In the genomic region with DNA sequence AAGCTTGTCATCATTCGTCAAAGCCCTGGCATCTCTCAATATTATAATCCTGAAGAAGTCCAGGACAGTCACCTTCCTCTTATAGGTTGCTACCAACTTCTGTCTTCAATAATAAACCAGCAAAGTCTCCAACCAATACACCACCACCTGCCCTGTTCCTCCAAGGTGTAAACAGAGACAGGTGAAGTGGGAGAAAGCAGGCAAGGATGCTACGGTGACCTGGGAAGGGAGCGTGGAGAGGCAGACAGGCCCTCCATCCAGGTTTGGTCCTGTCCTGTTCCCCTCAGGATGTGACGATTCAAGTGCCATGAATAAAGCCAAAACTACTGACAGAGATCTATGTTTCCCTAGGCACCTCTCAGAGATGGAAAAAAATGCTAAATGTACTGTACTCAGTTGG, we compare ENCODE assay signal across 34 mouse cellular contexts. TPM values are rescaled to one million over a fixed set of nuclear protein-coding genes. Genes with fewer than 3 reads are reported as not detected.
"Had no signal": no experiment of that assay in that cellular context is flagged by ENCODE, and none has a peak within 500 bp of the region (broad histone marks: within the 10 kb centered on the region; RNA-seq: fewer than 3 reads in every experiment).

No protein-coding gene starts in this region.

- H3K36me3 ChIP-seq: heart, embryonic 12.5 days; heart, embryonic 13.5 days; heart, embryonic 15.5 days; hindbrain, embryonic 10.5 days; hindbrain, embryonic 12.5 days; hindbrain, embryonic 13.5 days; hindbrain, embryonic 15.5 days; intestine, embryonic 15.5 days; kidney, embryonic 15.5 days had no signal

- H3K27me3 ChIP-seq: heart, embryonic 15.5 days; hindbrain, embryonic 12.5 days; hindbrain, embryonic 15.5 days; intestine, embryonic 15.5 days; kidney, embryonic 15.5 days had no signal

- H3K4me2 ChIP-seq: heart, embryonic 11.5 days; heart, embryonic 12.5 days; heart, embryonic 13.5 days; heart, embryonic 15.5 days; hindbrain, embryonic 12.5 days; hindbrain, embryonic 13.5 days; hindbrain, embryonic 14.5 days; hindbrain, embryonic 15.5 days; intestine, embryonic 15.5 days; kidney, embryonic 15.5 days had no signal

- H3K4me1 ChIP-seq: heart, embryonic 12.5 days; heart, embryonic 13.5 days; heart, embryonic 15.5 days; hindbrain, embryonic 10.5 days; hindbrain, embryonic 12.5 days; hindbrain, embryonic 13.5 days; hindbrain, embryonic 15.5 days; intestine, embryonic 15.5 days; kidney, embryonic 15.5 days had no signal

- ATAC-seq: hindbrain, embryonic 16.5 days; hindbrain, postnatal 0 days; inflammation-experienced regulatory T-cells, adult 6 months; intestine, embryonic 15.5 days; intestine, embryonic 16.5 days; intestine, postnatal 0 days had no signal

- H3K9me3 ChIP-seq: heart, embryonic 12.5 days; heart, embryonic 13.5 days; heart, embryonic 15.5 days; hindbrain, embryonic 10.5 days; hindbrain, embryonic 12.5 days; hindbrain, embryonic 13.5 days; hindbrain, embryonic 15.5 days; intestine, embryonic 15.5 days; kidney, embryonic 15.5 days had no signal

- H3K9ac ChIP-seq: heart, embryonic 12.5 days; heart, embryonic 13.5 days; heart, embryonic 15.5 days; hindbrain, embryonic 12.5 days; hindbrain, embryonic 13.5 days; hindbrain, embryonic 14.5 days; hindbrain, embryonic 15.5 days; intestine, embryonic 15.5 days; kidney, embryonic 15.5 days had no signal

- H3K27ac ChIP-seq: heart, embryonic 13.5 days; heart, embryonic 15.5 days; hindbrain, embryonic 10.5 days; hindbrain, embryonic 12.5 days; hindbrain, embryonic 13.5 days; hindbrain, embryonic 14.5 days; hindbrain, embryonic 15.5 days; hindbrain, postnatal 0 days; intestine, embryonic 15.5 days; kidney, embryonic 15.5 days; kidney, postnatal 0 days; layer of hippocampus, adult 2 months had no signal

- H3K4me3 ChIP-seq: heart, embryonic 12.5 days; heart, embryonic 13.5 days; heart, embryonic 15.5 days; hindbrain, embryonic 10.5 days; hindbrain, embryonic 12.5 days; hindbrain, embryonic 13.5 days; hindbrain, embryonic 15.5 days; intestine, embryonic 15.5 days; kidney, embryonic 15.5 days; layer of hippocampus, adult 2 months had no signal

- DNase-seq: heart, postnatal 10 days; heart, postnatal 14 days; heart, postnatal 4 days; kidney, adult 11 months; kidney, adult 18-20 months; kidney, adult 2 months; kidney, adult 8-10 months; kidney, adult 9 months; kidney, postnatal 10 days; kidney, postnatal 14 days; kidney, postnatal 25 days; kidney, postnatal 36 days; kidney, postnatal 4 days; layer of hippocampus, adult 9-11 months; layer of hippocampus, postnatal 36 days had no signal

RNA-seq across cellular contexts. Expression of gene Lrrn2, which starts 48.1 kb away (rescaled TPM):
- total RNA-seq: hematopoietic stem cell, adult 5-6 weeks had no signal
